Mouse (Mus musculus) cerebellum, adult 11 months (tissue): ENCODE measurements at regions not wholly inside any gene's neighbourhood (a gene's known extent, or its start where the extent isn't known, plus 50 kb on each side); places are given as distances from the start of the nearest gene placed in this dataset.

Experiments used
- DNase-seq: peaks from one replicate; pipeline ENCODE4 v3.0.0; 2022

GRCm38 (mm10) chr13:25494492-25495034, 224.3 kb upstream of the Nrsn1 start:
- DNase-seq: no peak

GRCm38 (mm10) chr13:25490036-25490435, 219.7 kb upstream of the Nrsn1 start:
- DNase-seq: no peak

GRCm38 (mm10) chr13:25483309-25483708, 213.0 kb upstream of the Nrsn1 start:
- no peak for DNase-seq

GRCm38 (mm10) chr13:25451917-25452316, 181.6 kb upstream of the Nrsn1 start:
- DNase-seq: no peak

- no peak for DNase-seq
Measured at GRCm38 (mm10) chr13:25451357-25451861, 181.1 kb upstream of the Nrsn1 start.

- no peak for DNase-seq
Measured at GRCm38 (mm10) chr13:25429701-25430418, 159.6 kb upstream of the Nrsn1 start.

GRCm38 (mm10) chr13:25403182-25403795, 133.0 kb upstream of the Nrsn1 start:
- DNase-seq: no peak

GRCm38 (mm10) chr13:25402691-25403090, 132.4 kb upstream of the Nrsn1 start:
- no peak for DNase-seq

GRCm38 (mm10) chr13:25401936-25402504, 131.7 kb upstream of the Nrsn1 start:
- DNase-seq: no peak

GRCm38 (mm10) chr13:25392770-25393290, 122.5 kb upstream of the Nrsn1 start:
- no peak for DNase-seq

- no peak for DNase-seq
Measured at GRCm38 (mm10) chr13:25362627-25362967, 92.3 kb upstream of the Nrsn1 start.

- DNase-seq: no peak
Measured at GRCm38 (mm10) chr13:25361850-25362626, 91.7 kb upstream of the Nrsn1 start.

- no peak for DNase-seq
Measured at GRCm38 (mm10) chr13:25347558-25347957, 77.3 kb upstream of the Nrsn1 start.

GRCm38 (mm10) chr13:25343309-25343708, 73.0 kb upstream of the Nrsn1 start:
- no peak for DNase-seq

GRCm38 (mm10) chr13:25341826-25342225, 71.5 kb upstream of the Nrsn1 start:
- no peak for DNase-seq

- no peak for DNase-seq
Measured at GRCm38 (mm10) chr13:25333803-25334202, 63.5 kb upstream of the Nrsn1 start.
